ENCODE assay signal across 7 mouse cellular contexts in genomic region chr14:27623368-27623767, GRCm38 (mm10). TPM values are rescaled to one million over a fixed set of nuclear protein-coding genes. Genes with fewer than 3 reads are reported as not detected.
DNase-seq lines count a peak whose midpoint lies in the region; ATAC-seq and TF ChIP-seq lines count a peak whose summit lies in the region.

No protein-coding gene starts in this region.

- DNase-seq in brain, adult 2 months (ENCODE audit: low read depth, low spot score) = peak; percentile 95
- peak; percentile 61 for DNase-seq in embryonic facial prominence, embryonic 11.5 days (ENCODE audit: low spot score)
- DNase-seq in heart, postnatal 10 days = peak; percentile 62 to 64
- peak; percentile 80 for DNase-seq in layer of hippocampus, adult 11-12 months (ENCODE audit: low spot score)
- no peak for DNase-seq in liver, embryonic 14.5 days (ENCODE audit: low read depth in 3 of 3, low spot score in 3 of 3)
- no peak for DNase-seq in T-cell, adult 2 months (ENCODE audit: low spot score)

- H3K9ac ChIP-seq in embryonic facial prominence, embryonic 11.5 days (replicated peaks; ENCODE audit: low read length) = no peak overlapping the region
- no peak overlapping the region for H3K9ac ChIP-seq in liver, embryonic 14.5 days (replicated peaks)

- H3K4me1 ChIP-seq in embryonic facial prominence, embryonic 11.5 days (ENCODE audit: control insufficient read depth, insufficient read depth, low read length) = no peaks in the 10 kb centered on the region
- H3K4me1 ChIP-seq in liver, embryonic 14.5 days (replicated peaks; ENCODE audit: control insufficient read depth in 2 of 2, insufficient read depth in 2 of 2, low read length in 1 of 2) = no peaks in the 10 kb centered on the region
- H3K4me1 ChIP-seq in olfactory bulb, adult 2 months (ENCODE audit: control insufficient read depth, insufficient read depth, low read length) = peaks cover 5% of the 10 kb centered on the region; the same call in 1 of the 2 replicates

- no peak for TF ChIP-seq POLR2A in olfactory bulb, adult 2 months (IDR thresholded peaks at IDR 0.05; ENCODE audit: insufficient read depth, low read depth, low read length)

- H3K9me3 ChIP-seq in embryonic facial prominence, embryonic 11.5 days (replicated peaks; ENCODE audit: control insufficient read depth, low read length) = no peaks in the 10 kb centered on the region
- H3K9me3 ChIP-seq in liver, embryonic 14.5 days (ENCODE audit: control insufficient read depth, low read length) = no peaks in the 10 kb centered on the region

- no peak overlapping the region for H3K27ac ChIP-seq in embryonic facial prominence, embryonic 11.5 days (replicated peaks; ENCODE audit: low read depth, low read length)
- no peak overlapping the region for H3K27ac ChIP-seq in liver, embryonic 14.5 days
- H3K27ac ChIP-seq in olfactory bulb, adult 2 months (ENCODE audit: insufficient read depth, low read depth, low read length) = no peak overlapping the region

- H3K4me3 ChIP-seq in embryonic facial prominence, embryonic 11.5 days (ENCODE audit: low read depth, low read length) = peak overlapping the region; percentile 68
- H3K4me3 ChIP-seq in liver, embryonic 14.5 days (ENCODE audit: insufficient read depth in 1 of 2, low read depth in 2 of 2, low read length in 2 of 2) = no peak overlapping the region
- H3K4me3 ChIP-seq in olfactory bulb, adult 2 months (ENCODE audit: insufficient read depth, low read depth, low read length) = peak overlapping the region; percentile 44

- TF ChIP-seq CTCF in liver, embryonic 14.5 days (IDR thresholded peaks at IDR 0.05; ENCODE audit: low read depth) = no peak
- TF ChIP-seq CTCF in olfactory bulb, adult 2 months (IDR thresholded peaks at IDR 0.05; ENCODE audit: insufficient read depth, low read depth, low read length) = no peak

- WGBS in embryonic facial prominence, embryonic 11.5 days = 5% methylated on average over 10 of the region's 10 CpGs
- WGBS in liver, embryonic 14.5 days (ENCODE audit: insufficient replicate concordance) = 9% methylated on average over 10 of the region's 10 CpGs
- WGBS in olfactory bulb, adult 2 months = 18% methylated on average over 10 of the region's 10 CpGs

- H3K4me2 ChIP-seq in embryonic facial prominence, embryonic 11.5 days (ENCODE audit: low read depth, low read length) = peak overlapping the region; percentile 22
- peak overlapping the region; percentile 59 for H3K4me2 ChIP-seq in liver, embryonic 14.5 days (ENCODE audit: low read depth)

- no peak for TF ChIP-seq EP300 in liver, embryonic 14.5 days (IDR thresholded peaks at IDR 0.05; ENCODE audit: low read depth)

- H3K27me3 ChIP-seq in embryonic facial prominence, embryonic 11.5 days (ENCODE audit: control insufficient read depth, insufficient read depth, low read length) = peaks cover 2% of the 10 kb centered on the region; the same call in 1 of the 2 replicates
- H3K27me3 ChIP-seq in liver, embryonic 14.5 days (ENCODE audit: control insufficient read depth, insufficient read depth, low read length) = peaks cover 17% of the 10 kb centered on the region

- no peaks in the 10 kb centered on the region for H3K36me3 ChIP-seq in embryonic facial prominence, embryonic 11.5 days (replicated peaks; ENCODE audit: control insufficient read depth, insufficient read depth, low read depth, low read length)
- no peaks in the 10 kb centered on the region for H3K36me3 ChIP-seq in liver, embryonic 14.5 days (replicated peaks; ENCODE audit: control insufficient read depth, insufficient read depth, low read depth)

- ATAC-seq in embryonic facial prominence, embryonic 11.5 days (replicated peaks; ENCODE audit: insufficient number of reproducible peaks, low FRiP score, low TSS enrichment, low read depth) = no peak
- ATAC-seq in liver, embryonic 14.5 days (ENCODE audit: insufficient read depth) = no peak

- intact Hi-C loops in heart, postnatal 10 days (cut with DNase I) = loop anchor here (5.0 kb wide), 1 partner anchor 954 kb away; no protein-coding TSS in a partner anchor

RNA-seq across cellular contexts. Expression of gene Erc2, which starts 1.1 kb away (rescaled TPM):
- polyA plus RNA-seq in embryonic facial prominence, embryonic 11.5 days (2014; fragmentation: Nextera tagmentation; extraction: Ambion mirVana) = 5.2 and 7.3 TPM in 2 replicates
- 1 to 10 TPM; 2.5 to 2.9 TPM for total RNA-seq in heart, postnatal 10 days (2021)
- 0.52 and 0.69 TPM in 2 replicates for polyA plus RNA-seq in liver, embryonic 14.5 days (2012; rRNA removed)
- 0.52 and 0.99 TPM in 2 replicates for polyA plus RNA-seq in liver, embryonic 14.5 days (2014; fragmentation: Nextera tagmentation; extraction: Ambion mirVana)
- polyA plus RNA-seq in olfactory bulb, adult 2 months (2012; ENCODE audit: insufficient read depth, insufficient read length, low replicate concordance, missing spikeins) = not detected in 2 replicates

Comparison
In these comparisons a context has a peak if more than half of its experiments do, and no peak if none do; other contexts are left out.
1. DNase-seq: peak in brain, adult 2 months (single experiment), embryonic facial prominence, embryonic 11.5 days (single experiment), heart, postnatal 10 days (2 of 2) and layer of hippocampus, adult 11-12 months (single experiment); none in liver, embryonic 14.5 days (0 of 3) and T-cell, adult 2 months (single experiment).
2. H3K4me3 ChIP-seq: peak in embryonic facial prominence, embryonic 11.5 days (single experiment) and olfactory bulb, adult 2 months (single experiment); none in liver, embryonic 14.5 days (0 of 2).